Mouse (Mus musculus) liver, postnatal 0 days (tissue): Measurements from ENCODE around the gene Plekho2.

ENCODE experiments used
- CTCF ChIP-seq: sonication (generic); IDR thresholded peaks from 2 replicates; pipeline ENCODE4 v1.5.1; 2016; ENCODE audit warnings: antibody characterized with exemption, low read depth
- EP300 ChIP-seq: IDR thresholded peaks from 2 replicates; pipeline ENCODE4 v1.6.1; 2016; ENCODE audit warnings: antibody characterized with exemption, low read depth, mild to moderate bottlenecking

GRCm38 (mm10) chr9:65547111-65547510 lies 32.7 kb downstream of the Plekho2 start:
- TF ChIP-seq CTCF, result no peak
- TF ChIP-seq EP300, result no peak
